Mouse (Mus musculus): ENCODE data around the gene Numb. TPM values are rescaled to one million over a fixed set of nuclear protein-coding genes. Genes with fewer than 3 reads are reported as not detected.
"Not testable (repeated sequence)": the region's sequence is repeated elsewhere in the genome, so short reads cannot be mapped to it uniquely, and the experiment has no call there.

The Numb gene
- polyA plus RNA-seq, 1 experiment from 2014 or later, result 30.7 TPM

GRCm38 (mm10) chr12:83949043-83949442, 27.3 kb upstream of the Numb start:
- DNase-seq (ENCODE audit: low spot score) (no peak), ATAC-seq (replicated peaks; ENCODE audit: insufficient number of reproducible peaks, low FRiP score, low TSS enrichment, low read depth) (no peak)
- Histone ChIP-seq H3K36me3 (replicated peaks; ENCODE audit: control insufficient read depth, insufficient read depth, low read depth, low read length) (no peaks in the 10 kb centered on the region), H3K4me1 (ENCODE audit: control insufficient read depth, insufficient read depth, low read length) (no peaks in the 10 kb centered on the region; the same call in 1 of the 2 replicates), H3K27me3 (ENCODE audit: control insufficient read depth, insufficient read depth, low read length) (no peaks in the 10 kb centered on the region), H3K4me2 (ENCODE audit: low read depth, low read length) (no peak overlapping the region), H3K4me3 (ENCODE audit: low read depth, low read length) (no peak overlapping the region), H3K9ac (replicated peaks; ENCODE audit: low read length) (no peak overlapping the region), H3K27ac (replicated peaks; ENCODE audit: low read depth, low read length) (no peak overlapping the region), H3K9me3 (replicated peaks; ENCODE audit: control insufficient read depth, low read length) (no peaks in the 10 kb centered on the region)
- 75% methylated on average over 4 of the region's 4 CpGs for WGBS

GRCm38 (mm10) chr12:83947260-83947811, 25.6 kb upstream of the Numb start:
- Histone ChIP-seq H3K27me3 (ENCODE audit: control insufficient read depth, insufficient read depth, low read length) (no peaks in the 10 kb centered on the region), H3K9me3 (replicated peaks; ENCODE audit: control insufficient read depth, low read length) (no peaks in the 10 kb centered on the region), H3K4me1 (ENCODE audit: control insufficient read depth, insufficient read depth, low read length) (no peaks in the 10 kb centered on the region; the same call in 1 of the 2 replicates), H3K4me2 (ENCODE audit: low read depth, low read length) (no peak overlapping the region), H3K4me3 (ENCODE audit: low read depth, low read length) (no peak overlapping the region), H3K27ac (replicated peaks; ENCODE audit: low read depth, low read length) (no peak overlapping the region), H3K9ac (replicated peaks; ENCODE audit: low read length) (no peak overlapping the region), H3K36me3 (replicated peaks; ENCODE audit: control insufficient read depth, insufficient read depth, low read depth, low read length) (no peaks in the 10 kb centered on the region)
- WGBS, result 87% methylated on average over 8 of the region's 8 CpGs
- ATAC-seq (replicated peaks; ENCODE audit: insufficient number of reproducible peaks, low FRiP score, low TSS enrichment, low read depth), result no peak
- no peak for DNase-seq (ENCODE audit: low spot score)

GRCm38 (mm10) chr12:83941938-83942337, 20.2 kb upstream of the Numb start:
- H3K4me1 ChIP-seq (ENCODE audit: control insufficient read depth, insufficient read depth, low read length), result no peaks in the 10 kb centered on the region
- no peak overlapping the region for H3K9ac ChIP-seq (replicated peaks; ENCODE audit: low read length)
- no peak overlapping the region for H3K27ac ChIP-seq (replicated peaks; ENCODE audit: low read depth, low read length)
- H3K4me3 ChIP-seq (ENCODE audit: low read depth, low read length), result no peak overlapping the region
- WGBS, result 76% methylated on average over 3 of the region's 3 CpGs
- H3K4me2 ChIP-seq (ENCODE audit: low read depth, low read length), result no peak overlapping the region
- ATAC-seq (replicated peaks; ENCODE audit: insufficient number of reproducible peaks, low FRiP score, low TSS enrichment, low read depth), result no peak
- no peaks in the 10 kb centered on the region for H3K36me3 ChIP-seq (replicated peaks; ENCODE audit: control insufficient read depth, insufficient read depth, low read depth, low read length)
- H3K27me3 ChIP-seq (ENCODE audit: control insufficient read depth, insufficient read depth, low read length), result no peaks in the 10 kb centered on the region
- no peak for DNase-seq (ENCODE audit: low spot score)
- H3K9me3 ChIP-seq (replicated peaks; ENCODE audit: control insufficient read depth, low read length), result no peaks in the 10 kb centered on the region

- WGBS, result 54% methylated on average over 4 of the region's 4 CpGs
- no peaks in the 10 kb centered on the region for H3K9me3 ChIP-seq (replicated peaks; ENCODE audit: control insufficient read depth, low read length)
Observed at GRCm38 (mm10) chr12:83940031-83940430, 18.3 kb upstream of the Numb start.

GRCm38 (mm10) chr12:83939332-83939731, 17.6 kb upstream of the Numb start:
- no peaks in the 10 kb centered on the region for H3K4me1 ChIP-seq (ENCODE audit: control insufficient read depth, insufficient read depth, low read length)
- no peak for DNase-seq (ENCODE audit: low spot score)
- no peaks in the 10 kb centered on the region for H3K27me3 ChIP-seq (ENCODE audit: control insufficient read depth, insufficient read depth, low read length)
- no peak for ATAC-seq (replicated peaks; ENCODE audit: insufficient number of reproducible peaks, low FRiP score, low TSS enrichment, low read depth)
- H3K9me3 ChIP-seq (replicated peaks; ENCODE audit: control insufficient read depth, low read length), result no peaks in the 10 kb centered on the region
- no peaks in the 10 kb centered on the region for H3K36me3 ChIP-seq (replicated peaks; ENCODE audit: control insufficient read depth, insufficient read depth, low read depth, low read length)
- WGBS, result 74% methylated on average over 2 of the region's 2 CpGs
- no peak overlapping the region for H3K27ac ChIP-seq (replicated peaks; ENCODE audit: low read depth, low read length)
- H3K4me2 ChIP-seq (ENCODE audit: low read depth, low read length), result no peak overlapping the region
- H3K9ac ChIP-seq (replicated peaks; ENCODE audit: low read length), result no peak overlapping the region
- H3K4me3 ChIP-seq (ENCODE audit: low read depth, low read length), result no peak overlapping the region

More at GRCm38 (mm10) chr12:83940031-83940430, 18.3 kb upstream of the Numb start:
- no peaks in the 10 kb centered on the region for H3K4me1 ChIP-seq (ENCODE audit: control insufficient read depth, insufficient read depth, low read length)
- no peaks in the 10 kb centered on the region for H3K36me3 ChIP-seq (replicated peaks; ENCODE audit: control insufficient read depth, insufficient read depth, low read depth, low read length)
- H3K4me3 ChIP-seq (ENCODE audit: low read depth, low read length), result no peak overlapping the region
- no peak overlapping the region for H3K27ac ChIP-seq (replicated peaks; ENCODE audit: low read depth, low read length)
- H3K27me3 ChIP-seq (ENCODE audit: control insufficient read depth, insufficient read depth, low read length), result no peaks in the 10 kb centered on the region
- no peak overlapping the region for H3K9ac ChIP-seq (replicated peaks; ENCODE audit: low read length)
- no peak overlapping the region for H3K4me2 ChIP-seq (ENCODE audit: low read depth, low read length)
- no peak for ATAC-seq (replicated peaks; ENCODE audit: insufficient number of reproducible peaks, low FRiP score, low TSS enrichment, low read depth)
- no peak for DNase-seq (ENCODE audit: low spot score)

- not testable (repeated sequence) for H3K4me1 ChIP-seq (ENCODE audit: control insufficient read depth, insufficient read depth, low read length); DNase-seq (ENCODE audit: low spot score); H3K4me3 ChIP-seq (ENCODE audit: low read depth, low read length); H3K9me3 ChIP-seq (replicated peaks; ENCODE audit: control insufficient read depth, low read length); H3K9ac ChIP-seq (replicated peaks; ENCODE audit: low read length); H3K4me2 ChIP-seq (ENCODE audit: low read depth, low read length); H3K27ac ChIP-seq (replicated peaks; ENCODE audit: low read depth, low read length); ATAC-seq (replicated peaks; ENCODE audit: insufficient number of reproducible peaks, low FRiP score, low TSS enrichment, low read depth); H3K27me3 ChIP-seq (ENCODE audit: control insufficient read depth, insufficient read depth, low read length); H3K36me3 ChIP-seq (replicated peaks; ENCODE audit: control insufficient read depth, insufficient read depth, low read depth, low read length)
- 29% methylated on average over 1 of the region's 1 CpGs for WGBS
Observed at GRCm38 (mm10) chr12:83938592-83938991, 16.9 kb upstream of the Numb start.

GRCm38 (mm10) chr12:83937600-83937999, 15.9 kb upstream of the Numb start:
- Histone ChIP-seq H3K4me1 (ENCODE audit: control insufficient read depth, insufficient read depth, low read length) (no peaks in the 10 kb centered on the region), H3K4me2 (ENCODE audit: low read depth, low read length) (no peak overlapping the region), H3K4me3 (ENCODE audit: low read depth, low read length) (no peak overlapping the region), H3K27me3 (ENCODE audit: control insufficient read depth, insufficient read depth, low read length) (no peaks in the 10 kb centered on the region), H3K9ac (replicated peaks; ENCODE audit: low read length) (no peak overlapping the region), H3K9me3 (replicated peaks; ENCODE audit: control insufficient read depth, low read length) (no peaks in the 10 kb centered on the region), H3K27ac (replicated peaks; ENCODE audit: low read depth, low read length) (no peak overlapping the region), H3K36me3 (replicated peaks; ENCODE audit: control insufficient read depth, insufficient read depth, low read depth, low read length) (no peaks in the 10 kb centered on the region)
- DNase-seq (ENCODE audit: low spot score), result no peak
- ATAC-seq (replicated peaks; ENCODE audit: insufficient number of reproducible peaks, low FRiP score, low TSS enrichment, low read depth), result no peak
- whole genome bisulfite sequencing, result 72% methylated on average over 10 of the region's 10 CpGs

- Histone ChIP-seq H3K27me3 (ENCODE audit: control insufficient read depth, insufficient read depth, low read length) (no peaks in the 10 kb centered on the region), H3K9ac (replicated peaks; ENCODE audit: low read length) (no peak overlapping the region), H3K9me3 (replicated peaks; ENCODE audit: control insufficient read depth, low read length) (no peaks in the 10 kb centered on the region), H3K4me2 (ENCODE audit: low read depth, low read length) (no peak overlapping the region), H3K36me3 (replicated peaks; ENCODE audit: control insufficient read depth, insufficient read depth, low read depth, low read length) (no peaks in the 10 kb centered on the region), H3K27ac (replicated peaks; ENCODE audit: low read depth, low read length) (no peak overlapping the region), H3K4me1 (ENCODE audit: control insufficient read depth, insufficient read depth, low read length) (no peaks in the 10 kb centered on the region), H3K4me3 (ENCODE audit: low read depth, low read length) (no peak overlapping the region)
- WGBS, result 18% methylated on average over 2 of the region's 2 CpGs
- no peak for ATAC-seq (replicated peaks; ENCODE audit: insufficient number of reproducible peaks, low FRiP score, low TSS enrichment, low read depth)
- no peak for DNase-seq (ENCODE audit: low spot score)
Observed at GRCm38 (mm10) chr12:83929186-83929804, 7.6 kb upstream of the Numb start.
